Mouse (Mus musculus) embryo, embryonic 11.5 days (tissue): ENCODE measurements around the gene Rnf167.

Experiments
- DNase-seq: peaks from one replicate; pipeline ENCODE4 v3.0.0-alpha.2; 2012; ENCODE audit warnings: low read depth, low spot score

Rnf167 gene

DNA sequence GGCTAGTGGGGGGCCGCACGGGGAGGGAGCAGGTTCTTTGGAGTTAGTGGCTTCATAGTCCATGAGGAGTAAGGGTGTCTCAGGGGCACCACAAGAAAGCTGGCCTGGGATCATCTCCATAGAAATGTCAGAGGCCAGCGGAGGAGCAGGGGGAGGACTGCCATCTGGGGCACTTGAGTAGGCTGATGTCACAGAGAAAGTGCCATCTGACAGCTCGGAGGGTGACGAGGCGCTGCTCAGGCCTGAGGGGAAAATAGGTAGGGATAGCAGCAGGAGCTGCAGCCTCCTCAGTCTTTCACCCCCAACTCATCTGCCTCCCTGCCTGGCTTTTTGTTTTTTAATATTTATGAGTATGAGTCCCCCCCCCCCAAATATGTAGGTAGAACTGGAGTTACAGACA, 27.0 kb downstream of the Rnf167 start:
- no peak for DNase-seq

DNA sequence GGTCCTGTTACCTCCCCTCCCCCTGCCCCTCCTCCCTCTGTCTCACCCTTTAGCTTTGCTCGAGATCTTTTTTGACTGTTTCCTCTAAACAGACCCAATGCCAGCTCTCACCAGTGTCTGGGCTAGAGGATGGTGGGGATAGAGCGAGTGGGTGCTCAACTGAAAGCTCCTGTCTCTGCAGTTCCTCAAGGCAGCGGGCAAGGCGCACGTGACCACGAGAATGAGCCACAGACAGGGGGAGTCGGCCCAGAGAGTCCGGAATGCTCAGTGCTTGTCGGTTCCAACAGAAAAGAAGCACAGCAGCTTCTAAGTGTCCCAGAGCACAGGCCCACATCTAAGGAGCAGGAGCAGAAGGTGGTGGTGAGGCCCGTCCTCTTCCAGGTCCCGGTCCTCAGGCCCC, 27.5 kb downstream of the Rnf167 start:
- no peak for DNase-seq

DNA sequence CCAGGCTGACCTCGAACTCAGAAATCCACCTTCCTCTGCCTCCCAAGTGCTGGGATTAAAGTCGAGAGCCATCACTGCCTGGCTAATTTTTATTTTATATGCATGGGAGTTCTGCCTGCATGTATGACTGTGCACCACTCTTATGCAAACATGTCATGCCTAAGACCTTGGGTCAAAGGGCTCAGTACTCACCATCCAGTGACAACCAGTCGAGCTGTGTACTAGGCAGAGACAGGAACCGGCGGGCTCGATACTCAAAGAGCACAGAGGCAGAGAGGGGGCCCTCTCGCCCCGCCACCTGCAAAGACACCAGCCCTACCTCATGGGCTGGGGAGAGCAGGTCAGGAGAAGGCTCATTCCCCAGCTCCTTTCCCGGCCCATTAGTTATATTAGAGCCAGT, 31.1 kb downstream of the Rnf167 start:
- DNase-seq: no peak

- DNase-seq: no peak
These were observed 31.5 kb downstream of the Rnf167 start for GRCm38 (mm10) chr11:70678576-70678975.

DNA sequence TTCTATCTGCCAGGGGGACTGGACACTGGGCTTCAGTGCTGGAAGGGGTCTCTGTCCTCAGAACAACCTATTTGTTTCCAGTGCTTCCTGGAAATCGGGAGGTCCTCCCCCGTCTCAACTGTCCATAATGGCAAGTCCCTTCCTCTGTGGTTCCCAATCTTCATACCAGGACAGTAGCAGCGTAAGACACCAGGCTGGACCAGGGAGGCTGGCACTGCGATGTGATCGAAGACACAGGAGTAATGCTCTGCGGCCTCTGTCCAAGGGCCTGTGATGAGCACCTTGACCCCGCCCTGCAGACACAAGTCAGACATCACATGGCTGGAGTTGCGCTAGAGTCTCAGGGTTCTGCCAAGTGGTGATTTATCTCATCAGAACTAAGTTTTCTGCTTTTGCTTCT, 32.3 kb downstream of the Rnf167 start:
- DNase-seq: no peak

- DNase-seq: no peak
These were observed 32.9 kb downstream of the Rnf167 start for GRCm38 (mm10) chr11:70679894-70680293.

DNA sequence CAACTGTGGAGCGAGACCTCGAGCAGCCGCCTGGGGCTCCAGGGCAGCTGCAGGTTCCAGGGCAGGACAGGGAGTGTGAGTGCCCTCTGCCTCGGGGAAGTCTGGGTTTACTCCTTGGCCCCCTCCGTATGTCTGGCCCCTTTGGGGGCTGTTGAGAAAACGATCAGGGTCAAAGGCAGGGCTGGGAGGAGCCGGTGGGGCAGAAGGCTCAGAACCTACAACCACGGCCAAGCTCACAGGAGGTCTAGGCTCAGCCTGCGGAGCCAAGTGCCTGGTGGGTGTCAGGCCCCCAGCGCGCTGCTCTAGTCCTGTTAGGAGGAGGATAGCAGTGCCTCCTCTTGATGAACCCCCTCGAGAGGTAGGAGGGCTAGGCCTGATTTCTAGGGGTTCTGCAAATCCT, 34.1 kb downstream of the Rnf167 start:
- DNase-seq: no peak

DNA sequence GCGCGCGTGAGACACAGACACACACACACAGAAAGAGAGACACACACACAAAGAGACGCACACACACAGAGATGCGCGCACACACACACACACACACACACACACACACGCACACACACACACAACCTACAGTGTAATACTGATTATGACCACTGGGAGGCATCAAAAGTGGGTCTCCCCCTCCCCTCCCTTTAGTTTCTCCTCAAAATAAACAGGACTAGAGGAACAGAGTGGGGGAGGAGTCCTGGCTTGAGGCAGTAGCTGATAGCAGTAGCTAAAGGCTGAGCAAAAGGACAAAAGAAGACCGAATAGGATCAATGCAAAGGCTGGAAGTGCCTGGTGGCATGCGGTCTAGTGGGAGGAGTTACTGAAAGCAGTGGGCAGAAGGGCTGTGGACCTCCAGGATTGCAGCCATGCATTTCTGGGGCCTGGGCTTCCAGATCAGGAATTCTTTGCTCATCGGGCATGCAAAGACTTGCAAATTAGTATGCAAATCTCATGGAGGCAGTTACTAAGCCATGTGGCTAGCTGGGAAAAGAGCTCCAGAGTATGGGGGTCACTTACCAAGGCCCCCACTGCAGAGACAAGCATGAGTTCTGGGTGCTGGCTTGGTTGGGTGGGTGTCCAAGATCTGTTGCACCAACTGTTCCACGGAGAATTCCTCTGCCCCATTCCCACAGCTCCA, 35.0 kb downstream of the Rnf167 start:
- DNase-seq: peak; percentile 44

DNA sequence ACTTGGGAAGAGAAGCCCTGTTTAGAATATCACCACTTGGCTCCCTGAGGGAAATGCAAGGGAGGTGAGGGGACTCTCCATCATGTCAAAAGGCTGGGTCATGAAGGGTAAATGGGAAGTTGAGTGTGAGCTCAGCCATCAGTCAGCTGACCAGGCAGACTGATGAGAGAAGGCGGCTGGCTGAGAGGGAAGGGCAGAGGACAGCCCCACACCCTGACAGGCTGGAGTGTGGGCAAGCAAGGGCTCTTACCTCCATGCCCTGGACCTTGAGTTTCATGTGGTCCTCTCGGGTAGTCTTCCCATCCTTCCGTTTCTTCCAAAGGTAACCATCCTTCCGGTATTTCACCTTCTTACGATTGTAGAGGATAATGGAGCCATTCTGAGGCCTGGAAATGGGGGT, 36.6 kb downstream of the Rnf167 start:
- DNase-seq: no peak

DNA sequence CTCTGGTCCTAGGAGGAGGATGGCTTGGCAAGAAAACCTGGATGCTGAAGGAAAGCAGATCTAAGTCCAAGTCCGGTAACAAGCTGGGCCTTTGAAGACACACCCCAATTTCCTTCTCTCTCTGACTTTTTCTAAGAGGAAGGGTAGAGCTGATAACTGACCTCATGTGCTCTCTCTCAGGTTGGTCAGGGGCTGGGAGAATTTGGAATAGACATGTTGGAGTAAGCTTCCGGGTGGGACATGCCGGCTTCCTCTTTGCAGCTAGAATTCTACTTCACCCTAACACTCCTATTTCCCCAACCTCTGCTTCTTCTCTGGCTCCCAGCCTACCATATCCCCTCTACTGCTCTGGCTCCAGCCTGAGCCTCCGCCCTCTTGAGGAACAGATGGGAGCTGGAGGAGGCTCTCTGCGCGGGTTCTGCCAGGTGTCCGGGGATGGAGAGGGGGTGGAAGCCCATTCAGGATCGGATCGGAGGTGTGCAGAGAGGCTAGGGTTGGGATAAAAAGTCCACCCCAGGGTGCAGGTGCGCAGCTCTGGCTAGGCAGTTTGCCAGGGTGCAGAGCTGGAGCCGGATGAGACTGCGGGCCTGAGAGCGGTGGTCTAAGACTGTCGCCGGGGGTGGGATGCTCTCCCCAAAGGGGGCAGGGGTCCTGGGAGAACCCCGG, 40.0 kb downstream of the Rnf167 start:
- DNase-seq: no peak

- peak; percentile 76 for DNase-seq
These were observed 40.7 kb downstream of the Rnf167 start, which contains the start of gene Camta2 for GRCm38 (mm10) chr11:70687601-70688199. TSS of gene Camta2 (minus strand) at chr11:70688105.

GRCm38 (mm10) chr11:70688372-70688771, 41.3 kb downstream of the Rnf167 start:
- DNase-seq: no peak

- DNase-seq: no peak
These were observed 42.5 kb downstream of the Rnf167 start for GRCm38 (mm10) chr11:70689578-70689977.

DNA sequence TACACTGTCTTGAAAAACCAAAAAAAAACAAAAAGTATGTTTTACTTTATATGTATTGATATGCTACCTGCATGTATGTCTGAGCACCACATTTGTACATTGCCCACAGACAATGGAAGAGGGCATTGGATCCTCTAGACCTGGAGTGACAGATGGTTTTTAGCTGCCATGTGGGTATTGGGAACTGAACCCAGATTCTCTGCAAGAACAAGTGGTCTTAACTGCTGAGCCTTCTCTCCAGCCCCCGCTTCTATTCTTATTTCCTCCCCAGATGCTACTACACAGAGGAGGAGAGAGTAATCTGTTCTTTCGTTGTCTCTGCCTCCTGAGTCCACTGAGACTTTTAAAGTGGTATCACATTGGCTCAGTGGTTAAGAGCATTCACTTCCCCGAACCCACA, 46.5 kb downstream of the Rnf167 start:
- no peak for DNase-seq

- DNase-seq: no peak
These were observed 50.3 kb downstream of the Rnf167 start for GRCm38 (mm10) chr11:70697376-70697775.

DNA sequence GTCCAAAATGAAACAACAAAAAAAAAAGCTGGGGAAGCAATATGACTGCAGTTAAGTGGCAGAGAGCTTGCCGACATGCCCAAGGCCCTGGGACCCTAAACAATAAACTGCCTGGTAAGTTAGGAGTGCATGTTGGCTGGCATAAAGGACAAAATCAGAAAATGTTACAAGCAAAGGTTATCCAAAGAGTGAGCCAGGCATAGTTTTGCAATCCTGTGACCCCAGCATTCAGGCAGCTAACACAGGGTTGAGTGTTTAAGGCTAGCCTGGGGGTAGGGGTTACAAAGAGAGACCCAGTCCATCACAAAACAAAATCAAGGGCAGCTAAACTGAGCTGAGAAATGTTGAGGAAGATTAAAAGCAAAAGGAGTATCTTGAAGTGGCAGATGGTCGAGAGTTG, 52.0 kb downstream of the Rnf167 start:
- no peak for DNase-seq

DNA sequence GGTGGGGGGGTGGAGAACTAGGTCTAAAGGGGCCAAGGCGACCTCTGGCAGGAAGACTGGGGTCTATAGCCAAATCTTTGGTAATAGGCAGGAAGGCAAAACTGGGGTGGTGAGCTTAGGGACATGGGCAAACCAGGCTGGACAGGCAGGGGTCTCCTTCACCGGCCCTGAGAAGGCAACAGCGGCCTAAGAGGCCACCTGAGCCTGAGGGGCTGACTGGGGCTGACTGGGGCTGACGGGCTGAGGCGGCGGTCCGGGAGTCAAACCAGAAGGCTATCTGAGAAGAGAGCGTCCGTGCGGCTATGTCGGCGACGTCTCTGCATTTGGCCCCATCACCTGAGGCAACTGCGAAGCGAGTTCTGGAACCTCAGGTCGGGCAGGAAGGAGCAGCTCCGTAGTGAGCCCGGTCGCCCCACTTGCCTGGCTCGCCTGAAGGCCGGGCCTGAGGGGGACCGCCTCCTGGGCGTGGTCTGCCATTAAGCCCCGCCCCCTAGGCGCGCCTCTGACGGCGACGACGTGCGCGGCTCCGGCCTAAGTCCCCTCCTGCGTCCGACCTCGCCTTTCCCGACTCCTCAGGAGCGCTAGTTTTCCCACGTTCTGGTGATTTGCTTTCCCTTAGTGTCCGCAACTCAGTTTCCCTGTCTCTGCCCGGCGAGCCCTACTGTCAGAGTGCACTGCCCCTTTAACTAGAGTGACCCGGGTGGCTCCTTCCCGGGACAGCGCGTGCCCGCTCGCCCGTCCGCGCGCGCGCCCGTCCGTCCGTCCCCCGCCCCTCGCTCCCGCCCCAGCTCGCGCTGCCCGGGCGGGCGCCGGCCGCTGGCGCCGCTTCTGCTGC, 52.9 kb downstream of the Rnf167 start, which contains the start of the genes Inca1 and Kif1c:
TSS of gene Inca1 (minus strand) at position 434 of the 835 bp plus-strand sequence.
TSS of gene Kif1c (plus strand) at position 827 of the 835 bp plus-strand sequence.
- DNase-seq: peak; percentile 89

DNA sequence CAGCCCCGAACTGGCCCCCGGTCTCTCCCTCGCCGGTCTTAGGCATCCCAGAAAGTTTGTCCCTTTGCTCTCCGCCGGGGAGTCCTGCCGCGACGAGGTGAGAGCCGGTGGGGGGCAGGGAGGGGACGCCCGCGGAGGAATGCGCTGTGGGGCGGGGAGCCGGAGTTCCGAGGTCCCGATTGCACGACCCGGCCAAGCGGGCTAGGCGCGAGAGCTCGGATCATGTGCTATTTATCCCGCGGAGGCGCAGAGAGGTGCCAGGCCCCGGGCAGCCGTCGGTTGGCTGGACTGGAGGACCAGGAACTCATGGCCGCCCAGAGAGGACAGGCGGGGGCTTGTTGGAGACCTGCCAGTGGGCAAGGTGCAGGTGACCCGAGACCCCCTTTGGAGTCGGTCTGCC, 53.6 kb downstream of the Rnf167 start:
- DNase-seq: no peak
